Mouse (Mus musculus) midbrain, postnatal 0 days (tissue): Measurements from ENCODE around the gene Rgs3. TPM values are rescaled to one million over a fixed set of nuclear protein-coding genes. Genes with fewer than 3 reads are reported as not detected.

Source experiments
- ATAC-seq: fragments of 200-750 bp; cut with Nextera tagmentation; 2 replicates; pipeline ENCODE4 v1.8.0; 2017; ENCODE audit warnings: moderate number of reproducible peaks, mild to moderate bottlenecking, moderate TSS enrichment, moderate library complexity; ENCODE audit not compliant: low FRiP score
- DNase-seq: peaks from one replicate; pipeline ENCODE4 v3.0.0-alpha.2; 2015; ENCODE audit warnings: low spot score
- H3K27ac ChIP-seq: fragments of 300-500 bp; sonication (generic); 2 replicates; pipeline ENCODE4 v1.5.1; 2014; ENCODE audit warnings: low read depth, mild to moderate bottlenecking, low read length, mixed read lengths
- H3K27me3 ChIP-seq: fragments of 300-500 bp; sonication (generic); 2 replicates; pipeline ENCODE4 v1.6.1; 2014; ENCODE audit warnings: low read length, control low read depth, mixed read lengths; ENCODE audit not compliant: insufficient read depth
- H3K36me3 ChIP-seq: fragments of 300-500 bp; sonication (generic); 2 replicates; pipeline ENCODE4 v1.6.1; 2014; ENCODE audit warnings: low read length, control low read depth, mixed read lengths; ENCODE audit not compliant: insufficient read depth
- H3K4me1 ChIP-seq: fragments of 300-500 bp; sonication (generic); 2 replicates; pipeline ENCODE4 v1.6.1; 2014; ENCODE audit warnings: mild to moderate bottlenecking, control low read depth, antibody characterized with exemption, low read length, mixed read lengths; ENCODE audit not compliant: insufficient read depth
- H3K4me2 ChIP-seq: fragments of 300-500 bp; sonication (generic); 2 replicates; pipeline ENCODE4 v1.6.1; 2014; ENCODE audit warnings: low read depth, mild to moderate bottlenecking, low read length, mixed read lengths; ENCODE audit not compliant: poor library complexity, severe bottlenecking
- H3K4me3 ChIP-seq: fragments of 300-500 bp; sonication (generic); 2 replicates; pipeline ENCODE4 v1.5.1; 2014; ENCODE audit warnings: low read depth, mild to moderate bottlenecking, low read length, moderate library complexity
- H3K9ac ChIP-seq: fragments of 300-500 bp; sonication (generic); replicated peaks from 2 replicates; pipeline ENCODE4 v1.6.1; 2014; ENCODE audit warnings: mild to moderate bottlenecking, low read length, moderate library complexity, mixed read lengths; ENCODE audit not compliant: poor library complexity, severe bottlenecking
- H3K9me3 ChIP-seq: fragments of 300-500 bp; sonication (generic); 2 replicates; pipeline ENCODE4 v1.6.1; 2016; ENCODE audit warnings: low read length, control low read depth
- CTCF ChIP-seq: IDR thresholded peaks from 2 replicates; pipeline ENCODE4 v1.5.1; 2016; ENCODE audit warnings: antibody characterized with exemption, mild to moderate bottlenecking
- WGBS: fragments of 180-500 bp; shearing (Covaris S2); extraction: QIAGEN DNeasy Blood & Tissue Kit; methylation state at CpG from one replicate; pipeline ENCODE4 v1.1.7; 2014; 5-methylcytosine and 5-hydroxymethylcytosine counted together
- polyA plus RNA-seq: library from polyadenylated mRNA; unstranded; fragments of >200 nt; fragmentation: Nextera tagmentation; extraction: Ambion mirVana; gene quantifications from 2 replicates; pipeline ENCODE4 v1.2.1, GENCODE M21; 2015
- total RNA-seq: library from RNA; depleted of rRNA; stranded (reverse); fragments of >200 nt; gene quantifications from 2 replicates; pipeline ENCODE4 v1.2.3, GENCODE M21; 2014

Rgs3 gene
- total and polyA plus RNA-seq, 2 experiments from 2014 or later = 55.6 to 89.4 TPM

DNA sequence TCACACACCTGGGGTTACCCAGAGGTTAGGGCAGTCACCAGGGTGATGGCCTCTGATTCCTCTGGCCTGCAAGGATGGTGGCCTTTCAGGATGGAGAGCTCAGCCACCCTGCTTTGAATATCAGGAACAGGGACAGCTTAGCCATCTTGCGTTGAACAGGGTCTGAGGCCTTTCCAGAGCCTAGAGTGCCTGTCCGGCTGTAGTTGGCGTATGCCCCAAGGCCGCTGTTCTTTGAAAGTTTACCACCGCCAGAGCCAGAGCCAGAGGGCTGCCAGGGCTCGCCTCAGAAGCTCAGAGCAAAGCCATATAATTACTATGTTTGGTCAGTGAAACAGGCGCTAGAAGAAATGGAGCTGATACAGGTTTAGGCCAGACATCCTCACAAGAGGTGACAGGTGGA lies 68.9 kb downstream of the Rgs3 start:
- no peaks in the 10 kb centered on the region for H3K27me3 ChIP-seq
- WGBS = 75% methylated on average over 7 of the region's 7 CpGs
- no peaks in the 10 kb centered on the region for H3K36me3 ChIP-seq
- DNase-seq (no peak), ATAC-seq (no peak)
- H3K4me3 ChIP-seq = no peak overlapping the region
- TF ChIP-seq CTCF = no peak
- H3K9me3 ChIP-seq = no peaks in the 10 kb centered on the region
- no peak overlapping the region for H3K27ac ChIP-seq
- no peak overlapping the region for H3K9ac ChIP-seq
- H3K4me1 ChIP-seq = 0 out of 2 replicates have a peak, but pooled peaks cover 7% of the 10 kb centered on the region
- no peak overlapping the region for H3K4me2 ChIP-seq

DNA sequence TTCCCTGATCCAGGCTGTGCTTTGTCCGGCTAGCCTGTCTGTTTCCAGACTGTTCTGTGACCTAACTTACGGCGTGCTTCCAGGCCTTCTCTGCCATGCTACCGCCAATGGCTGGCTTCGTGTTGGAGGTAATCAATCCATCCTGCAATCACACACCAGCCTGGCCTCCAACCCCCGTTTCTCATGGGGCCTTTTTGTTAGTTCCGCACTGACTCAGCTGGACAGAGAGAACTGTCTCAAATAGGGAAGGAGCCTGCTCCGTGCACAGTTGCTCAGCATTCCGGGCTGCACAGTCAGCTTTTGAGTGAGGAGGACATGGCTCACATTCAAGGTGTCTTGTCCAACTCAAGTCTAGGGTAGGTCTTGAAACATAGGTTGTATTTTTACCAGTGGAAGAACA lies 69.8 kb downstream of the Rgs3 start:
- ATAC-seq = no peak
- WGBS = 73% methylated on average over 9 of the region's 9 CpGs
- Histone ChIP-seq H3K4me1 (0 out of 2 replicates have a peak, but pooled peaks cover 7% of the 10 kb centered on the region), H3K27ac (no peak overlapping the region), H3K4me3 (no peak overlapping the region), H3K27me3 (no peaks in the 10 kb centered on the region), H3K9ac (no peak overlapping the region), H3K4me2 (no peak overlapping the region), H3K36me3 (no peaks in the 10 kb centered on the region), H3K9me3 (no peaks in the 10 kb centered on the region)
- DNase-seq = no peak
- no peak for TF ChIP-seq CTCF

DNA sequence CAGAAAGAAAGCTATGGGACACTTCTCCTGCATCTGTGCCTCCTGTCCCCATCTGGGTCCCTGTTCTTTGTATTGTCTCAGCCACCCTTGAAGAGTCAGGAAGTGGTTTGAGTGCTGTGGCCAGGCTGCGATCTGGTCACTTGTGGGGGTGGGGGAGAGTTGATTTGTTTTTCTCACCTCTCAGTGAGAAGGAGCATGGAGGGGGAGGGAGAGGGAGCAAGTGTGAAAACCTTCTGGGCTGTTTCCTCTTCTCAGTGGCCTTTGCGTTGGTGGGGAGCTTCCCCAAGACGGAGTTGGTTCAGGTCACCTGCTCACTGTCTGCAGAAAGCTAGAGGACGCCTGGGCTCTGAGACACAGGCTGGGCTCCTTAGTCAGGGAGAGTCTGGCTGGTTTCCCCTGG lies 70.3 kb downstream of the Rgs3 start:
- Histone ChIP-seq H3K9ac (no peak overlapping the region), H3K9me3 (no peaks in the 10 kb centered on the region), H3K27ac (no peak overlapping the region), H3K4me2 (no peak overlapping the region), H3K36me3 (no peaks in the 10 kb centered on the region), H3K4me3 (no peak overlapping the region), H3K27me3 (no peaks in the 10 kb centered on the region), H3K4me1 (0 out of 2 replicates have a peak, but pooled peaks cover 7% of the 10 kb centered on the region)
- 59% methylated on average over 4 of the region's 4 CpGs for WGBS
- DNase-seq = no peak
- TF ChIP-seq CTCF = no peak
- ATAC-seq = no peak

DNA sequence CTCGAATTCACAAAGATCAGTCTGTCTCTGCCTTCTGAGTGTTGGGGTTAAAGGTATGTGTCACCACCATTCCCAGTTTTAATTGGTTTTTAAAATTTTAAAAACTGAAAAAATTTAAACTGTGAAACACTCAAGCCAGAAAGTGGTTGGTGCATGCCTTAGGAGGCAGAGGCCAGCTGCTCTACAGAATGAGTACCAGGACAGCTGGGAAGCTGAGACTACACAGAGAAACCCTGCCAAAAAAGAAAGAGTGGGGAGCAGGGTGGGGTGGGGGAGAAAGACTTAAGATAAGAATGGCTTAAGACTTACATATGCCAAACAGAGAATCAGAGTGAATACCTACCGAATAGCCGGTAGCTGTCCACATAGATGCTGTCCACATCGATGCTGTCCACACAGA lies 73.6 kb downstream of the Rgs3 start:
- Histone ChIP-seq H3K4me1 (0 out of 2 replicates have a peak, but pooled peaks cover 3% of the 10 kb centered on the region), H3K36me3 (no peaks in the 10 kb centered on the region), H3K4me2 (no peak overlapping the region), H3K9ac (no peak overlapping the region), H3K4me3 (no peak overlapping the region), H3K9me3 (no peaks in the 10 kb centered on the region), H3K27me3 (no peaks in the 10 kb centered on the region), H3K27ac (no peak overlapping the region)
- DNase-seq (no peak), ATAC-seq (no peak)
- TF ChIP-seq CTCF = no peak
- 96% methylated on average over 4 of the region's 4 CpGs for WGBS

DNA sequence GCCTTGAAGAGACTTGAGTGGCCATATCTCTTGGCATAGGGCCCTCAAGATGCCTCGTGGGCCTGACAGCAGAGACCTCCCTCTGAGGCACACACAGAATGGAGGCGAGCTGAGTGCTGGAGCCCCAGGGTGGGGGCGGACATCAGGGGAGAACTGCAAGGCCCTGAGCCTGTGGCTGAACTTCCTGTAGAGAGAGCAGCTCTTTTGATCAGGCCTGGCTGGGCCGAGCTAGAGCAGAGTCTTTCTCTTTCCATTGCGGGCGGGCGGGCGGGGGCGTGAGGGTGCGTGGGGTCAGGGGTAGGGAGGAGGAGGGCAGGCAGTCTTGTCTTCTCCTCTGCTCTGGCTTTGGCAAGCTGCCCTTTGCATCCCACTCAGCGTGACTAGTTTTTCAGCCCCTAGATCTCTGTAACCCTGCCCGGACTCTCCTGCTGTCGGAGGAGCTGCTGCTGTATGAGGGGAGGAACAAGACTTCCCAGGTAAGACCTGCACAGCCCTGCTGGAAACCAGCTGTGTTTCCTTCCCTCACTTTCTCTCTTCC lies 74.5 kb downstream of the Rgs3 start:
- 52% methylated on average over 12 of the region's 13 CpGs for WGBS
- Histone ChIP-seq H3K27ac (no peak overlapping the region), H3K4me3 (no peak overlapping the region), H3K9me3 (no peaks in the 10 kb centered on the region), H3K9ac (no peak overlapping the region), H3K36me3 (no peaks in the 10 kb centered on the region), H3K4me2 (no peak overlapping the region), H3K27me3 (no peaks in the 10 kb centered on the region), H3K4me1 (0 out of 2 replicates have a peak, but pooled peaks cover 3% of the 10 kb centered on the region)
- ATAC-seq (no peak), DNase-seq (no peak)
- TF ChIP-seq CTCF = no peak

DNA sequence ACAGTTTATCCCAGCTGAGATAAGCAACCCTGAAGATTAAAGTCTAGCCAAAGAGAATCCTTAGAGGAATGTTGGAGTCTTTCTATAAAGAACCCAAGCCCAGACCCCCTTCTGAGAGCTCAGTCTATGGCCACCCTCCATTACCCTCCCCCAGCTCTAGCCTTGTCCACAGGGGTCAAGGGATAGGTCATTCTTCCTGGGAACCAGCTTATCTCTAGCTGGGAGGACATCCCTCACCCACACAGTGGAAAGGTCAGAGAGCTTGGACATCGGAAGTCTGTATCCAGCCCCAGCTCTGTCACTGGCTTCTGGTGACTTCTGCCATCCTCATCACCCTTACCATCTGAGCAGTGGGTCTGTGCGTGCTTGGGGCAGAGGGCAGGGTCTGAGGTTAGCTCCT lies 75.2 kb downstream of the Rgs3 start:
- 85% methylated on average over 2 of the region's 2 CpGs for WGBS
- Histone ChIP-seq H3K27me3 (no peaks in the 10 kb centered on the region), H3K9me3 (no peaks in the 10 kb centered on the region), H3K9ac (no peak overlapping the region), H3K4me2 (no peak overlapping the region), H3K4me1 (no peaks in the 10 kb centered on the region), H3K36me3 (no peaks in the 10 kb centered on the region), H3K27ac (no peak overlapping the region), H3K4me3 (no peak overlapping the region)
- no peak for ATAC-seq
- no peak for TF ChIP-seq CTCF
- no peak for DNase-seq
